Mouse (Mus musculus): Measurements from ENCODE around the gene Casc3. TPM values are rescaled to one million over a fixed set of nuclear protein-coding genes. Genes with fewer than 3 reads are reported as not detected.

Gene Casc3
- polyA plus RNA-seq, 1 experiment from 2014 or later: 36.2 TPM

GRCm38 (mm10) chr11:98877001-98877400 lies 72.3 kb downstream of the Casc3 start:
- no peak overlapping the region for H3K4me3 ChIP-seq (ENCODE audit: low read length)
- no peaks in the 10 kb centered on the region for H3K9me3 ChIP-seq (ENCODE audit: low read length)
- H3K4me2 ChIP-seq (replicated peaks; ENCODE audit: low read depth, low read length): no peak overlapping the region
- peaks cover 8% of the 10 kb centered on the region; the same call in 1 of the 2 replicates for H3K36me3 ChIP-seq (ENCODE audit: insufficient read depth, low read length)
- no peak overlapping the region for H3K9ac ChIP-seq (replicated peaks; ENCODE audit: low read length)
- WGBS: 52% methylated on average over 9 of the region's 9 CpGs
- no peaks in the 10 kb centered on the region for H3K27me3 ChIP-seq (ENCODE audit: insufficient read depth, low read length)
- no peak for ATAC-seq (ENCODE audit: low FRiP score, low TSS enrichment)
- H3K4me1 ChIP-seq (ENCODE audit: insufficient read depth, low read length): peaks cover 8% of the 10 kb centered on the region
- H3K27ac ChIP-seq (ENCODE audit: low read length): peak overlapping the region; percentile 0; the same call in 1 of the 2 replicates

Other genes starting within 250 kb of the Casc3 start
- 67.2 and 67.6 TPM in 2 replicates for gene Ormdl3, start 217.5 kb upstream of the Casc3 start, polyA plus RNA-seq (2015; fragmentation: Nextera tagmentation; extraction: Ambion mirVana)
- not detected in 2 replicates for gene Lrrc3c, start 206.6 kb upstream of the Casc3 start, polyA plus RNA-seq (2015; fragmentation: Nextera tagmentation; extraction: Ambion mirVana)
- gene Gm12355, start 179.2 kb upstream of the Casc3 start, polyA plus RNA-seq (2015; fragmentation: Nextera tagmentation; extraction: Ambion mirVana): 0.86 and 1.6 TPM in 2 replicates
- gene Gsdma3, start 178.5 kb upstream of the Casc3 start, polyA plus RNA-seq (2015; fragmentation: Nextera tagmentation; extraction: Ambion mirVana): not detected in 2 replicates
- gene Gsdma2, start 158.1 kb upstream of the Casc3 start, polyA plus RNA-seq (2015; fragmentation: Nextera tagmentation; extraction: Ambion mirVana): not detected in 2 replicates
- gene Gsdma, start 140.6 kb upstream of the Casc3 start, polyA plus RNA-seq (2015; fragmentation: Nextera tagmentation; extraction: Ambion mirVana): not detected in 2 replicates
- gene Psmd3, start 122.4 kb upstream of the Casc3 start, polyA plus RNA-seq (2015; fragmentation: Nextera tagmentation; extraction: Ambion mirVana): 289 and 303 TPM in 2 replicates
- 0.11 TPM in 1 of 2 replicates, not detected in the other for gene Csf3, start 103.6 kb upstream of the Casc3 start, polyA plus RNA-seq (2015; fragmentation: Nextera tagmentation; extraction: Ambion mirVana)
- 71.4 and 73.9 TPM in 2 replicates for gene Med24, start 75.5 kb upstream of the Casc3 start, polyA plus RNA-seq (2015; fragmentation: Nextera tagmentation; extraction: Ambion mirVana)
- 24.4 and 25.9 TPM in 2 replicates for gene Thra, start 64.3 kb upstream of the Casc3 start, polyA plus RNA-seq (2015; fragmentation: Nextera tagmentation; extraction: Ambion mirVana)
- gene Nr1d1, start 29.6 kb upstream of the Casc3 start, polyA plus RNA-seq (2015; fragmentation: Nextera tagmentation; extraction: Ambion mirVana): 2.2 and 2.4 TPM in 2 replicates
- gene Msl1, start 9.4 kb upstream of the Casc3 start, polyA plus RNA-seq (2015; fragmentation: Nextera tagmentation; extraction: Ambion mirVana): 23.7 and 24.2 TPM in 2 replicates
- 1.8 and 2.0 TPM in 2 replicates for gene Rapgefl1, start 31.9 kb downstream of the Casc3 start, polyA plus RNA-seq (2015; fragmentation: Nextera tagmentation; extraction: Ambion mirVana)
- 5.4 and 5.9 TPM in 2 replicates for gene Wipf2, start 58.7 kb downstream of the Casc3 start, polyA plus RNA-seq (2015; fragmentation: Nextera tagmentation; extraction: Ambion mirVana)
- 36.2 and 38.6 TPM in 2 replicates for gene Cdc6, start 102.9 kb downstream of the Casc3 start, polyA plus RNA-seq (2015; fragmentation: Nextera tagmentation; extraction: Ambion mirVana)
- 31.4 and 32.5 TPM in 2 replicates for gene Rara, start 122.9 kb downstream of the Casc3 start, polyA plus RNA-seq (2015; fragmentation: Nextera tagmentation; extraction: Ambion mirVana)
- gene Gjd3, start 178.1 kb downstream of the Casc3 start, polyA plus RNA-seq (2015; fragmentation: Nextera tagmentation; extraction: Ambion mirVana): 0.59 TPM in 1 of 2 replicates, not detected in the other
- 213 and 252 TPM in 2 replicates for gene Top2a, start 219.3 kb downstream of the Casc3 start, polyA plus RNA-seq (2015; fragmentation: Nextera tagmentation; extraction: Ambion mirVana)
- gene Igfbp4, start 236.3 kb downstream of the Casc3 start, polyA plus RNA-seq (2015; fragmentation: Nextera tagmentation; extraction: Ambion mirVana): 771 and 832 TPM in 2 replicates